Mouse (Mus musculus) lung, postnatal 25 days (tissue): ENCODE measurements at regions not wholly inside any gene's neighbourhood (a gene's known extent, or its start where the extent isn't known, plus 50 kb on each side); places are given as distances from the start of the nearest gene placed in this dataset.
A peak's percentile ranks its signal among the peaks of the same experiment; 100 is the strongest.

Experiments used
- DNase-seq: peaks from one replicate; pipeline ENCODE4 v3.0.0; 2022; ENCODE audit warnings: low spot score

GRCm38 (mm10) chr8:25389947-25390346, 565.8 kb upstream of the Adam5 start:
- no peak for DNase-seq

GRCm38 (mm10) chr8:25389371-25389855, 565.2 kb upstream of the Adam5 start:
- DNase-seq: no peak

GRCm38 (mm10) chr8:25388811-25389210, 564.6 kb upstream of the Adam5 start:
- no peak for DNase-seq

- no peak for DNase-seq
Measured at GRCm38 (mm10) chr8:25385186-25385585, 561.0 kb upstream of the Adam5 start.

- DNase-seq: no peak
Measured at GRCm38 (mm10) chr8:25384591-25384990, 560.4 kb upstream of the Adam5 start.

- DNase-seq: no peak
Measured at GRCm38 (mm10) chr8:25373276-25373675, 549.1 kb upstream of the Adam5 start.

- DNase-seq: no peak
Measured at GRCm38 (mm10) chr8:25370947-25371346, 546.8 kb upstream of the Adam5 start.

- no peak for DNase-seq
Measured at GRCm38 (mm10) chr8:25369331-25369730, 545.2 kb upstream of the Adam5 start.

GRCm38 (mm10) chr8:25368561-25369091, 544.5 kb upstream of the Adam5 start:
- DNase-seq: peak; percentile 68

- no peak for DNase-seq
Measured at GRCm38 (mm10) chr8:25367806-25368549, 543.8 kb upstream of the Adam5 start.

- no peak for DNase-seq
Measured at GRCm38 (mm10) chr8:25366181-25366580, 542.0 kb upstream of the Adam5 start.

GRCm38 (mm10) chr8:25362656-25363055, 538.5 kb upstream of the Adam5 start:
- DNase-seq: no peak

- DNase-seq: no peak
Measured at GRCm38 (mm10) chr8:25362146-25362545, 538.0 kb upstream of the Adam5 start.

- DNase-seq: no peak
Measured at GRCm38 (mm10) chr8:25361420-25361819, 537.3 kb upstream of the Adam5 start.

- no peak for DNase-seq
Measured at GRCm38 (mm10) chr8:25358539-25359165, 534.5 kb upstream of the Adam5 start.

GRCm38 (mm10) chr8:25353822-25354770, 529.9 kb upstream of the Adam5 start:
- no peak for DNase-seq

- DNase-seq: no peak
Measured at GRCm38 (mm10) chr8:25353405-25353804, 529.2 kb upstream of the Adam5 start.

GRCm38 (mm10) chr8:25348003-25348683, 524.0 kb upstream of the Adam5 start:
- DNase-seq: peak; percentile 23

- peak; percentile 46 for DNase-seq
Measured at GRCm38 (mm10) chr8:25343160-25343602, 519.0 kb upstream of the Adam5 start.

GRCm38 (mm10) chr8:25342501-25342900, 518.3 kb upstream of the Adam5 start:
- no peak for DNase-seq

- DNase-seq: no peak
Measured at GRCm38 (mm10) chr8:25341225-25341624, 517.1 kb upstream of the Adam5 start.
